Mouse (Mus musculus): ENCODE measurements around the gene Marcksl1. TPM values are rescaled to one million over a fixed set of nuclear protein-coding genes. Genes with fewer than 3 reads are reported as not detected.
A peak's percentile ranks its signal among the peaks of the same experiment; 100 is the strongest.

Marcksl1 gene
- polyA plus RNA-seq, 1 experiment, result 69.9 TPM

- H3K27me3 ChIP-seq (ENCODE audit: control insufficient read depth, insufficient read depth, low read length), result no peaks in the 10 kb centered on the region
Measured at GRCm38 (mm10) chr4:129494681-129495080, 18.7 kb upstream of the Marcksl1 start.

GRCm38 (mm10) chr4:129495672-129496562, 17.5 kb upstream of the Marcksl1 start:
- no peaks in the 10 kb centered on the region for H3K36me3 ChIP-seq (ENCODE audit: control insufficient read depth, insufficient read depth, low read length)
- TF ChIP-seq POLR2A (IDR thresholded peaks at IDR 0.05; ENCODE audit: control insufficient read depth, low read depth, low read length), result no peak
- TF ChIP-seq CTCF (IDR thresholded peaks at IDR 0.05; ENCODE audit: control insufficient read depth, insufficient read depth, insufficient replicate concordance, low read depth, low read length), result peak; percentile 26; the same call in 1 of the 2 replicates
- H3K4me1 ChIP-seq (ENCODE audit: control insufficient read depth, insufficient read depth, low read length), result peaks cover 19% of the 10 kb centered on the region
- peak overlapping the region; percentile 45 for H3K27ac ChIP-seq (ENCODE audit: control insufficient read depth, insufficient read depth, low read depth, low read length)
- H3K4me3 ChIP-seq (ENCODE audit: control insufficient read depth, low read depth, low read length), result no peak overlapping the region
- H3K27me3 ChIP-seq (ENCODE audit: control insufficient read depth, insufficient read depth, low read length), result no peaks in the 10 kb centered on the region

More at GRCm38 (mm10) chr4:129494681-129495080, 18.7 kb upstream of the Marcksl1 start:
- Histone ChIP-seq H3K27ac (ENCODE audit: control insufficient read depth, insufficient read depth, low read depth, low read length) (no peak overlapping the region), H3K36me3 (ENCODE audit: control insufficient read depth, insufficient read depth, low read length) (no peaks in the 10 kb centered on the region), H3K4me3 (ENCODE audit: control insufficient read depth, low read depth, low read length) (no peak overlapping the region), H3K4me1 (ENCODE audit: control insufficient read depth, insufficient read depth, low read length) (peaks cover 16% of the 10 kb centered on the region)
- TF ChIP-seq POLR2A (IDR thresholded peaks at IDR 0.05; ENCODE audit: control insufficient read depth, low read depth, low read length), result no peak
- peak; percentile 11; the same call in 1 of the 2 replicates for TF ChIP-seq CTCF (IDR thresholded peaks at IDR 0.05; ENCODE audit: control insufficient read depth, insufficient read depth, insufficient replicate concordance, low read depth, low read length)

GRCm38 (mm10) chr4:129496631-129497030, 16.8 kb upstream of the Marcksl1 start:
- Histone ChIP-seq H3K4me3 (ENCODE audit: control insufficient read depth, low read depth, low read length) (no peak overlapping the region), H3K27ac (ENCODE audit: control insufficient read depth, insufficient read depth, low read depth, low read length) (peak overlapping the region; percentile 45; the same call in 1 of the 2 replicates), H3K4me1 (ENCODE audit: control insufficient read depth, insufficient read depth, low read length) (peaks cover 17% of the 10 kb centered on the region), H3K36me3 (ENCODE audit: control insufficient read depth, insufficient read depth, low read length) (no peaks in the 10 kb centered on the region), H3K27me3 (ENCODE audit: control insufficient read depth, insufficient read depth, low read length) (no peaks in the 10 kb centered on the region)
- TF ChIP-seq POLR2A (IDR thresholded peaks at IDR 0.05; ENCODE audit: control insufficient read depth, low read depth, low read length) (no peak), CTCF (IDR thresholded peaks at IDR 0.05; ENCODE audit: control insufficient read depth, insufficient read depth, insufficient replicate concordance, low read depth, low read length) (no peak)

GRCm38 (mm10) chr4:129498941-129499340, 14.4 kb upstream of the Marcksl1 start:
- Histone ChIP-seq H3K36me3 (ENCODE audit: control insufficient read depth, insufficient read depth, low read length) (no peaks in the 10 kb centered on the region), H3K27me3 (ENCODE audit: control insufficient read depth, insufficient read depth, low read length) (no peaks in the 10 kb centered on the region), H3K4me3 (ENCODE audit: control insufficient read depth, low read depth, low read length) (no peak overlapping the region), H3K4me1 (ENCODE audit: control insufficient read depth, insufficient read depth, low read length) (peaks cover 21% of the 10 kb centered on the region), H3K27ac (ENCODE audit: control insufficient read depth, insufficient read depth, low read depth, low read length) (peak overlapping the region; percentile 63; the same call in 1 of the 2 replicates)
- no peak for TF ChIP-seq POLR2A (IDR thresholded peaks at IDR 0.05; ENCODE audit: control insufficient read depth, low read depth, low read length)
- TF ChIP-seq CTCF (IDR thresholded peaks at IDR 0.05; ENCODE audit: control insufficient read depth, insufficient read depth, insufficient replicate concordance, low read depth, low read length), result no peak

- Histone ChIP-seq H3K27ac (ENCODE audit: control insufficient read depth, insufficient read depth, low read depth, low read length) (peak overlapping the region; percentile 94), H3K4me1 (ENCODE audit: control insufficient read depth, insufficient read depth, low read length) (peaks cover 24% of the 10 kb centered on the region), H3K27me3 (ENCODE audit: control insufficient read depth, insufficient read depth, low read length) (no peaks in the 10 kb centered on the region), H3K4me3 (ENCODE audit: control insufficient read depth, low read depth, low read length) (peak overlapping the region; percentile 90; the same call in 1 of the 2 replicates), H3K36me3 (ENCODE audit: control insufficient read depth, insufficient read depth, low read length) (no peaks in the 10 kb centered on the region)
- TF ChIP-seq POLR2A (IDR thresholded peaks at IDR 0.05; ENCODE audit: control insufficient read depth, low read depth, low read length) (no peak), CTCF (IDR thresholded peaks at IDR 0.05; ENCODE audit: control insufficient read depth, insufficient read depth, insufficient replicate concordance, low read depth, low read length) (no peak)
Measured at GRCm38 (mm10) chr4:129500017-129500416, 13.4 kb upstream of the Marcksl1 start.

GRCm38 (mm10) chr4:129500607-129501566, 12.5 kb upstream of the Marcksl1 start:
- Histone ChIP-seq H3K27me3 (ENCODE audit: control insufficient read depth, insufficient read depth, low read length) (no peaks in the 10 kb centered on the region), H3K36me3 (ENCODE audit: control insufficient read depth, insufficient read depth, low read length) (no peaks in the 10 kb centered on the region), H3K4me3 (ENCODE audit: control insufficient read depth, low read depth, low read length) (peak overlapping the region; percentile 90), H3K4me1 (ENCODE audit: control insufficient read depth, insufficient read depth, low read length) (peaks cover 24% of the 10 kb centered on the region), H3K27ac (ENCODE audit: control insufficient read depth, insufficient read depth, low read depth, low read length) (peak overlapping the region; percentile 94)
- TF ChIP-seq CTCF (IDR thresholded peaks at IDR 0.05; ENCODE audit: control insufficient read depth, insufficient read depth, insufficient replicate concordance, low read depth, low read length) (no peak), POLR2A (IDR thresholded peaks at IDR 0.05; ENCODE audit: control insufficient read depth, low read depth, low read length) (peak; percentile 54; the same call in 1 of the 2 replicates)

Data from testis, adult 2 months (tissue).